Comparison of ENCODE assay signal across 8 mouse cellular contexts in the genomic region with DNA sequence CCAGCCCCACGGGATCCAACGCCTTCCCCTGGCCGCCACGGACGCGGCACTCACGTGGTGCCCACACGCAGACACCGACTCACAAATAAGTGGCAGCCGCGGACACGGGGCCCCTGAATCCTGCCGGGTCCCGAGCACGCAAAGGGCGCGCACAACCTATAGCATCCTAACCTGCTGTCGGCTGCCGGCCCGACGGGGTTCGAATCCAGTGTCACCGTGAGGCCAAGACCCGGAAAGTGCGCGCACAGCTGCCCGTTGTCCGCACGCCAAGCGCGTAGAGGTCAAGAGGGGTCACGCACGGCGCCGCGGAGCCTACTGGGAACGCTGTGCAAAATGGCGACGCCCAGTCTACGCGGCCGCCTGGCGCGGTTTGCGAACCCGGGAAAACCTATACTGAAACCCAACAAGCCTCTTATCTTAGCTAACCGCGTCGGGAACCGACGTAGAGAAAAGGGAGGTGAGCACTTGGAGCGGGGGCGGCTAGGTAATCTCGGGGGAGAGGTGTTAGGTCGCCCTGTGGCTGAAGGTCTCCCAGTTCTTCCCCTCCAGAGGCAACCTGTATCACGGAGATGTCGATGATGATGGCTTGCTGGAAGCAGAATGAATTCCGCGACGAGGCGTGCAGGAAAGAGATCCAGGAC. TPM values are rescaled to one million over a fixed set of nuclear protein-coding genes. Genes with fewer than 3 reads are reported as not detected.
DNase-seq lines count a peak whose midpoint lies in the region; ATAC-seq lines count a peak whose summit lies in the region.

A gene (plus strand): TSS at position 266 of the 641 bp plus-strand sequence.

- H3K27me3 ChIP-seq in intestine, embryonic 16.5 days (replicated peaks; ENCODE audit: control insufficient read depth, insufficient read depth, low read length), result no peaks in the 10 kb centered on the region
- H3K27me3 ChIP-seq in midbrain, embryonic 10.5 days (ENCODE audit: low read depth, poor library complexity, severe bottlenecking), result no peaks in the 10 kb centered on the region

- H3K27ac ChIP-seq in intestine, embryonic 16.5 days (ENCODE audit: low read length), result peak within 1 kb of the TSS; percentile 92
- peak within 1 kb of the TSS; percentile 96 for H3K27ac ChIP-seq in midbrain, embryonic 10.5 days (replicated peaks)

- whole genome bisulfite sequencing in intestine, embryonic 16.5 days, result under 1% methylated on average over 61 of the region's 61 CpGs
- under 1% methylated on average over 61 of the region's 61 CpGs for WGBS in midbrain, embryonic 10.5 days

- H3K4me2 ChIP-seq in intestine, embryonic 16.5 days (ENCODE audit: low read depth, low read length), result peak within 1 kb of the TSS; percentile 50

- H3K9me3 ChIP-seq in intestine, embryonic 16.5 days (ENCODE audit: control insufficient read depth, low read length), result no peaks in the 10 kb centered on the region
- no peaks in the 10 kb centered on the region for H3K9me3 ChIP-seq in midbrain, embryonic 10.5 days (replicated peaks)

- peak within 1 kb of the TSS; percentile 89 for H3K9ac ChIP-seq in intestine, embryonic 16.5 days (ENCODE audit: low read depth, low read length)

- H3K4me3 ChIP-seq in intestine, embryonic 16.5 days (ENCODE audit: low read length), result peak within 1 kb of the TSS; percentile 78
- peak within 1 kb of the TSS; percentile 85 for H3K4me3 ChIP-seq in midbrain, embryonic 10.5 days

- H3K36me3 ChIP-seq in intestine, embryonic 16.5 days (ENCODE audit: control insufficient read depth, insufficient read depth, low read length), result no peaks in the 10 kb centered on the region
- peaks cover 43% of the 10 kb centered on the region for H3K36me3 ChIP-seq in midbrain, embryonic 10.5 days

- intact Hi-C loops in left cerebral cortex, postnatal 36 days (cut with DNase I), result no loop called here

- ATAC-seq in intestine, embryonic 16.5 days, result peak; percentile 79

- H3K4me1 ChIP-seq in intestine, embryonic 16.5 days (ENCODE audit: control insufficient read depth, insufficient read depth, low read length), result peaks cover 15% of the 10 kb centered on the region
- H3K4me1 ChIP-seq in midbrain, embryonic 10.5 days, result peaks cover 49% of the 10 kb centered on the region

- DNase-seq in adrenal gland, adult 8-10 months, result peak; percentile 84
- peak; percentile 94 for DNase-seq in embryo, embryonic 9.5 days (ENCODE audit: extremely low spot score)
- DNase-seq in gastrocnemius, postnatal 4 days (ENCODE audit: low spot score in 2 of 2), result peak; percentile 88 to 95
- DNase-seq in left cerebral cortex, postnatal 36 days (ENCODE audit: low spot score in 2 of 2), result peak; percentile 92 to 94
- DNase-seq in midbrain, embryonic 10.5 days (ENCODE audit: low spot score), result peak; percentile 94
- DNase-seq in right cerebral cortex, postnatal 36 days (ENCODE audit: low spot score in 2 of 2), result peak; percentile 84 to 85
- peak; percentile 87 to 92 for DNase-seq in urinary bladder, postnatal 4 days (ENCODE audit: low spot score in 2 of 2)

RNA-seq across cellular contexts. Expression of the gene that starts here (rescaled TPM):
- total RNA-seq in adrenal gland, adult 8-10 months (2022), result 10 to 100 TPM; 59.4 to 79.8 (median 72.9) TPM
- 10 to 100 TPM; 78.0 to 85.7 TPM for total RNA-seq in gastrocnemius, postnatal 4 days (2021)
- polyA plus RNA-seq in intestine, embryonic 16.5 days (2015; fragmentation: Nextera tagmentation; extraction: Ambion mirVana), result 171 and 190 TPM in 2 replicates
- total RNA-seq in left cerebral cortex, postnatal 36 days (2021), result 10 to 100 TPM; 45.5 to 50.4 TPM
- polyA plus RNA-seq in midbrain, embryonic 10.5 days (2016; fragmentation: Nextera tagmentation; extraction: Ambion mirVana), result 242 and 277 TPM in 2 replicates

Comparison
In these comparisons a context has a peak if more than half of its experiments do, and no peak if none do; other contexts are left out.
1. Peak in every context shown above with its lines: DNase-seq, ATAC-seq, H3K4me3 ChIP-seq and H3K27ac ChIP-seq.